Mouse (Mus musculus): ENCODE results near the gene Nosip. TPM values are rescaled to one million over a fixed set of nuclear protein-coding genes. Genes with fewer than 3 reads are reported as not detected.

The Nosip gene
- polyA plus RNA-seq, 1 experiment, result 68.2 TPM

GRCm38 (mm10) chr7:45033722-45034359 lies 28.4 kb upstream of the Nosip start:
- TF ChIP-seq POLR2A (IDR thresholded peaks at IDR 0.05; ENCODE audit: borderline replicate concordance, low read depth, low read length) (no peak), CTCF (IDR thresholded peaks at IDR 0.05; ENCODE audit: low read depth, low read length) (no peak)
- H3K27ac ChIP-seq (ENCODE audit: insufficient read depth, low read depth, low read length), result no peak overlapping the region
- H3K4me1 ChIP-seq (ENCODE audit: control insufficient read depth, insufficient read depth, low read length), result no peaks in the 10 kb centered on the region
- no peak overlapping the region for H3K4me3 ChIP-seq (ENCODE audit: insufficient read depth, low read length)

- no peak overlapping the region for H3K4me3 ChIP-seq (ENCODE audit: insufficient read depth, low read length)
- no peak overlapping the region for H3K27ac ChIP-seq (ENCODE audit: insufficient read depth, low read depth, low read length)
- TF ChIP-seq POLR2A (IDR thresholded peaks at IDR 0.05; ENCODE audit: borderline replicate concordance, low read depth, low read length), result no peak
- H3K4me1 ChIP-seq (ENCODE audit: control insufficient read depth, insufficient read depth, low read length), result no peaks in the 10 kb centered on the region
Observed at GRCm38 (mm10) chr7:45035631-45036030, 26.6 kb upstream of the Nosip start.

GRCm38 (mm10) chr7:45036702-45037101 lies 25.5 kb upstream of the Nosip start:
- no peaks in the 10 kb centered on the region for H3K4me1 ChIP-seq (ENCODE audit: control insufficient read depth, insufficient read depth, low read length)
- no peak for TF ChIP-seq CTCF (IDR thresholded peaks at IDR 0.05; ENCODE audit: low read depth, low read length)
- TF ChIP-seq POLR2A (IDR thresholded peaks at IDR 0.05; ENCODE audit: borderline replicate concordance, low read depth, low read length), result no peak
- H3K4me3 ChIP-seq (ENCODE audit: insufficient read depth, low read length), result no peak overlapping the region

GRCm38 (mm10) chr7:45037720-45038361 lies 24.4 kb upstream of the Nosip start:
- Histone ChIP-seq H3K4me3 (ENCODE audit: insufficient read depth, low read length) (no peak overlapping the region), H3K27ac (ENCODE audit: insufficient read depth, low read depth, low read length) (no peak overlapping the region), H3K4me1 (ENCODE audit: control insufficient read depth, insufficient read depth, low read length) (no peaks in the 10 kb centered on the region)
- TF ChIP-seq CTCF (IDR thresholded peaks at IDR 0.05; ENCODE audit: low read depth, low read length), result peak; percentile 82
- no peak for TF ChIP-seq POLR2A (IDR thresholded peaks at IDR 0.05; ENCODE audit: borderline replicate concordance, low read depth, low read length)

More at GRCm38 (mm10) chr7:45036702-45037101, 25.5 kb upstream of the Nosip start:
- H3K27ac ChIP-seq (ENCODE audit: insufficient read depth, low read depth, low read length), result no peak overlapping the region

GRCm38 (mm10) chr7:45038411-45038810 lies 23.8 kb upstream of the Nosip start:
- Histone ChIP-seq H3K4me1 (ENCODE audit: control insufficient read depth, insufficient read depth, low read length) (no peaks in the 10 kb centered on the region), H3K4me3 (ENCODE audit: insufficient read depth, low read length) (no peak overlapping the region), H3K27ac (ENCODE audit: insufficient read depth, low read depth, low read length) (no peak overlapping the region)
- no peak for TF ChIP-seq CTCF (IDR thresholded peaks at IDR 0.05; ENCODE audit: low read depth, low read length)
- no peak for TF ChIP-seq POLR2A (IDR thresholded peaks at IDR 0.05; ENCODE audit: borderline replicate concordance, low read depth, low read length)

GRCm38 (mm10) chr7:45040851-45041250 lies 21.4 kb upstream of the Nosip start:
- TF ChIP-seq POLR2A (IDR thresholded peaks at IDR 0.05; ENCODE audit: borderline replicate concordance, low read depth, low read length), result no peak
- TF ChIP-seq CTCF (IDR thresholded peaks at IDR 0.05; ENCODE audit: low read depth, low read length), result no peak

GRCm38 (mm10) chr7:45043307-45043706 lies 18.9 kb upstream of the Nosip start:
- no peaks in the 10 kb centered on the region for H3K4me1 ChIP-seq (ENCODE audit: control insufficient read depth, insufficient read depth, low read length)
- no peak overlapping the region for H3K4me3 ChIP-seq (ENCODE audit: insufficient read depth, low read length)

More at GRCm38 (mm10) chr7:45040851-45041250, 21.4 kb upstream of the Nosip start:
- Histone ChIP-seq H3K4me1 (ENCODE audit: control insufficient read depth, insufficient read depth, low read length) (no peaks in the 10 kb centered on the region), H3K4me3 (ENCODE audit: insufficient read depth, low read length) (no peak overlapping the region), H3K27ac (ENCODE audit: insufficient read depth, low read depth, low read length) (no peak overlapping the region)

GRCm38 (mm10) chr7:45045741-45046140 lies 16.5 kb upstream of the Nosip start:
- H3K4me1 ChIP-seq (ENCODE audit: control insufficient read depth, insufficient read depth, low read length), result no peaks in the 10 kb centered on the region
- TF ChIP-seq CTCF (IDR thresholded peaks at IDR 0.05; ENCODE audit: low read depth, low read length) (no peak), POLR2A (IDR thresholded peaks at IDR 0.05; ENCODE audit: borderline replicate concordance, low read depth, low read length) (no peak)
- no peak overlapping the region for H3K27ac ChIP-seq (ENCODE audit: insufficient read depth, low read depth, low read length)
- H3K4me3 ChIP-seq (ENCODE audit: insufficient read depth, low read length), result no peak overlapping the region

More at GRCm38 (mm10) chr7:45043307-45043706, 18.9 kb upstream of the Nosip start:
- no peak overlapping the region for H3K27ac ChIP-seq (ENCODE audit: insufficient read depth, low read depth, low read length)
- TF ChIP-seq CTCF (IDR thresholded peaks at IDR 0.05; ENCODE audit: low read depth, low read length), result no peak
- TF ChIP-seq POLR2A (IDR thresholded peaks at IDR 0.05; ENCODE audit: borderline replicate concordance, low read depth, low read length), result no peak

GRCm38 (mm10) chr7:45046853-45047350 lies 15.3 kb upstream of the Nosip start:
- H3K4me3 ChIP-seq (ENCODE audit: insufficient read depth, low read length), result no peak overlapping the region
- no peak for TF ChIP-seq CTCF (IDR thresholded peaks at IDR 0.05; ENCODE audit: low read depth, low read length)
- no peak for TF ChIP-seq POLR2A (IDR thresholded peaks at IDR 0.05; ENCODE audit: borderline replicate concordance, low read depth, low read length)

GRCm38 (mm10) chr7:45047491-45047890 lies 14.7 kb upstream of the Nosip start:
- TF ChIP-seq CTCF (IDR thresholded peaks at IDR 0.05; ENCODE audit: low read depth, low read length) (no peak), POLR2A (IDR thresholded peaks at IDR 0.05; ENCODE audit: borderline replicate concordance, low read depth, low read length) (no peak)
- H3K4me3 ChIP-seq (ENCODE audit: insufficient read depth, low read length), result no peak overlapping the region
- H3K4me1 ChIP-seq (ENCODE audit: control insufficient read depth, insufficient read depth, low read length), result peaks cover 4% of the 10 kb centered on the region
- no peak overlapping the region for H3K27ac ChIP-seq (ENCODE audit: insufficient read depth, low read depth, low read length)

More at GRCm38 (mm10) chr7:45046853-45047350, 15.3 kb upstream of the Nosip start:
- Histone ChIP-seq H3K4me1 (ENCODE audit: control insufficient read depth, insufficient read depth, low read length) (peaks cover 4% of the 10 kb centered on the region), H3K27ac (ENCODE audit: insufficient read depth, low read depth, low read length) (no peak overlapping the region)
